Mouse (Mus musculus): Measurements from ENCODE around the gene Nrxn2. TPM values are rescaled to one million over a fixed set of nuclear protein-coding genes. Genes with fewer than 3 reads are reported as not detected.

Nrxn2 gene
- total and polyA plus RNA-seq, 3 experiments: 0.20 to 0.71 (median 0.30) TPM

DNA sequence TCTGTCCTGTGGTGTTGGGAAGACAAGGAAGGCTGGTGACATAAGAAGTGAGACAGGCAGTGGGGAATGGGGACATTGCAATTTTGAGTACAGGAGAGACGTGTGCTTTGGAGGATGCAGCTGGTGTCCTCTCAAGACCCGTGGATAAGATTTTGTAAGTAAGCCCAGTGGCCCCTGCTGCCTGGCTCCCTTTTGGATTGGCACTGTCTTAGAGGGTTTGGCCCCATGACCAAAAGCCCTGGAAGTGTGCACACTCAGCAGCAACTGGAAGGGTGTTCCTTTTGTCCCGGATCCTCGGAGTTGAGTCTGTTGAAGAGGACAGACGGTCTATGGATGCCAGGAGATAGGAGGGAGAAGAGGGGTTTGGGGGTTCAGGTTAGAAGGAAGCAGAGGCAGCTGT is 127.0 kb downstream of the Nrxn2 start:
- Histone ChIP-seq H3K4me3 (replicated peaks in 1 of 3; ENCODE audit: low read depth in 2 of 3, low read length in 2 of 3, poor library complexity in 1 of 3) (no peak overlapping the region), H3K4me1 (ENCODE audit: control insufficient read depth in 1 of 2, insufficient read depth in 2 of 2) (peaks cover 25 to 64% of the 10 kb centered on the region in 2 experiments), H3K4me2 (ENCODE audit: insufficient read depth, low read depth, poor library complexity, severe bottlenecking) (no peak overlapping the region), H3K27ac (ENCODE audit: insufficient read depth, low read depth) (no peak overlapping the region), H3K36me3 (replicated peaks in 1 of 2; ENCODE audit: control insufficient read depth in 1 of 2, insufficient read depth in 1 of 2, low read length in 1 of 2) (no peaks in the 10 kb centered on the region), H3K9me3 (replicated peaks; ENCODE audit: low read length) (peaks cover 12% of the 10 kb centered on the region), H3K9ac (ENCODE audit: insufficient read depth, low read depth) (no peak overlapping the region), H3K79me2 (replicated peaks; ENCODE audit: control insufficient read depth, extremely low read depth, insufficient read depth, poor library complexity, severe bottlenecking) (no peaks in the 10 kb centered on the region), H3K27me3 (replicated peaks) (no peaks in the 10 kb centered on the region)
- no peak for DNase-seq (ENCODE audit: extremely low read depth)
- TF ChIP-seq GABPA (IDR thresholded peaks at IDR 0.05; ENCODE audit: insufficient replicate concordance, low read depth, low read length) (no peak), MAX (IDR thresholded peaks at IDR 0.05; ENCODE audit: low read length) (no peak), CHD2 (IDR thresholded peaks at IDR 0.05; ENCODE audit: low read length) (no peak), SIN3A (IDR thresholded peaks at IDR 0.05; ENCODE audit: low read length) (no peak), HCFC1 (IDR thresholded peaks at IDR 0.05; ENCODE audit: low read depth, low read length) (no peak), MXI1 (IDR thresholded peaks at IDR 0.05; ENCODE audit: low read depth, low read length) (no peak), TBP (conservative IDR thresholded peaks at IDR 0.05; ENCODE audit: low read depth, low read length) (no peak), IRF4 (IDR thresholded peaks at IDR 0.05; ENCODE audit: low read depth, low read length) (no peak), BHLHE40 (IDR thresholded peaks at IDR 0.05; ENCODE audit: low read depth, low read length) (no peak), SMC3 (IDR thresholded peaks at IDR 0.05; ENCODE audit: low read depth, low read length) (no peak), KAT2A (IDR thresholded peaks at IDR 0.05; ENCODE audit: insufficient replicate concordance, low read length) (no peak), CHD1 (IDR thresholded peaks at IDR 0.05; ENCODE audit: low read depth, low read length) (no peak), ZKSCAN1 (IDR thresholded peaks at IDR 0.05; ENCODE audit: borderline replicate concordance, low read depth, low read length) (no peak), POLR2AphosphoS2 (IDR thresholded peaks at IDR 0.05; ENCODE audit: low read depth, low read length) (no peak)
- dilution Hi-C loops (cut with MboI; ENCODE audit: extremely low pct_ligation_motif_present, extremely low pct_unique_long_range_greater_than_20kb, low sequenced_read_pairs) (no loop called here), in situ Hi-C loops (cut with MboI; ENCODE audit: low pct_ligation_motif_present, low pct_unique_long_range_greater_than_20kb, low sequenced_read_pairs) (no loop called here)

DNA sequence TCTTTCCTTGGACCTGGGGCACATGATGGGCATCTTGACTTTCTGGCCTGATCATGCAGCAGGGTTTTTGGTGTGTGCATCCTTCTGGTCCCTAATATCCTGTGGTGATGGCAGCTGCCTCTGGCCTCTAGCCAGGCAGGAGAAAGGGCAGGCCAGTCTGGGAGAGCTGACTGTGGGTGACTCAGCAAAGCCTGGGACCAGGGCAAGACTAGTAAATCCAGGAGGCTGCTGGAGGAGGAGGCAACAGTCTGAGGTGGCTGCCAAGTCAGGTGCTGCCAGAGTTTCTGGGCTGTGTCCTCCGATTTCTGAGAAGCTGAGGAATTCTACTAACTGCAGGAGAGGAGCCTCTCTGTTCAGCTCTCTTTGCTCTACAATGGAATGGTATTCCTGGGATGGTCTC is 127.6 kb downstream of the Nrxn2 start:
- no peak for TF ChIP-seq CTCF (conservative IDR thresholded peaks at IDR 0.05 in 1 of 2, IDR thresholded peaks at IDR 0.05 in 1 of 2; ENCODE audit: low read depth in 2 of 2, low read length in 2 of 2)
- no peak for TF ChIP-seq RCOR1 (conservative IDR thresholded peaks at IDR 0.05; ENCODE audit: low read depth, low read length)
- TF ChIP-seq TCF12 (IDR thresholded peaks at IDR 0.05; ENCODE audit: low read depth, low read length): no peak
- no peak for TF ChIP-seq ZKSCAN1 (IDR thresholded peaks at IDR 0.05; ENCODE audit: borderline replicate concordance, low read depth, low read length)
- no peak for TF ChIP-seq CHD1 (IDR thresholded peaks at IDR 0.05; ENCODE audit: low read depth, low read length)
- no peak for TF ChIP-seq UBTF (IDR thresholded peaks at IDR 0.05; ENCODE audit: low read depth, low read length)
- TF ChIP-seq MAFK (IDR thresholded peaks at IDR 0.05; ENCODE audit: insufficient replicate concordance, low read length): no peak
- no peak for TF ChIP-seq NELFE (IDR thresholded peaks at IDR 0.05; ENCODE audit: low read depth, low read length)
- TF ChIP-seq KAT2A (IDR thresholded peaks at IDR 0.05; ENCODE audit: insufficient replicate concordance, low read length): no peak
- no peak for TF ChIP-seq CHD2 (IDR thresholded peaks at IDR 0.05; ENCODE audit: low read length)
- TF ChIP-seq IRF4 (IDR thresholded peaks at IDR 0.05; ENCODE audit: low read depth, low read length): no peak
- DNase-seq (ENCODE audit: extremely low read depth): no peak
- Histone ChIP-seq H3K36me3 (replicated peaks in 1 of 2; ENCODE audit: control insufficient read depth in 1 of 2, insufficient read depth in 1 of 2, low read length in 1 of 2) (no peaks in the 10 kb centered on the region), H3K79me2 (replicated peaks; ENCODE audit: control insufficient read depth, extremely low read depth, insufficient read depth, poor library complexity, severe bottlenecking) (no peaks in the 10 kb centered on the region), H3K4me3 (replicated peaks in 1 of 3; ENCODE audit: low read depth in 2 of 3, low read length in 2 of 3, poor library complexity in 1 of 3) (no peak overlapping the region), H3K4me2 (ENCODE audit: insufficient read depth, low read depth, poor library complexity, severe bottlenecking) (no peak overlapping the region), H3K9ac (ENCODE audit: insufficient read depth, low read depth) (no peak overlapping the region), H3K27ac (ENCODE audit: insufficient read depth, low read depth) (no peak overlapping the region), H3K9me3 (replicated peaks; ENCODE audit: low read length) (peaks cover 12% of the 10 kb centered on the region), H3K4me1 (ENCODE audit: control insufficient read depth in 1 of 2, insufficient read depth in 2 of 2) (peaks cover 22 to 64% of the 10 kb centered on the region in 2 experiments), H3K27me3 (replicated peaks) (no peaks in the 10 kb centered on the region)
- dilution Hi-C loops (cut with MboI; ENCODE audit: extremely low pct_ligation_motif_present, extremely low pct_unique_long_range_greater_than_20kb, low sequenced_read_pairs) (no loop called here), in situ Hi-C loops (cut with MboI; ENCODE audit: low pct_ligation_motif_present, low pct_unique_long_range_greater_than_20kb, low sequenced_read_pairs) (no loop called here)

Measured in CH12.LX (cell line).